Mouse (Mus musculus): ENCODE measurements around the gene Atp6v1a.

Atp6v1a gene

DNA sequence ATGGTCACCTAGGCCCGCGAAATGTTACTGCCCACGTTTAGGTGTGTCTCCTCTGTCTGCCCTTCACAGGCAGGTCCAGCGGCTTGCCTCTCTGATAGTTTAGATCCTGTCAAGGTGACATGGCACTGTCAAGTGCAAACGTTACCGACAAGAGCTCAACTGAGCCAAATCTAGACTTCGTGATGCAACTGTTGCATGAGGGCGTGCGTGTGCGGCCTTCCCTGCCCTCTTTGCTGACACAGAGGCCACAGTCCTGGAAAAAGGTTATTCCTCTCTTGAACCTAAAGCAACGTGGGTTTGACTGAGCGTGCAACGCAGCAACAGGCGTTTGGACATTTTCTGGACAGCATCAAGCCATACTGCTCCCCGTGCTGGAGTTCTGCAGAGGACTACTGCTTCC, 78.2 kb downstream of the Atp6v1a start:
- no peak for DNase-seq (ENCODE audit: low spot score)

DNA sequence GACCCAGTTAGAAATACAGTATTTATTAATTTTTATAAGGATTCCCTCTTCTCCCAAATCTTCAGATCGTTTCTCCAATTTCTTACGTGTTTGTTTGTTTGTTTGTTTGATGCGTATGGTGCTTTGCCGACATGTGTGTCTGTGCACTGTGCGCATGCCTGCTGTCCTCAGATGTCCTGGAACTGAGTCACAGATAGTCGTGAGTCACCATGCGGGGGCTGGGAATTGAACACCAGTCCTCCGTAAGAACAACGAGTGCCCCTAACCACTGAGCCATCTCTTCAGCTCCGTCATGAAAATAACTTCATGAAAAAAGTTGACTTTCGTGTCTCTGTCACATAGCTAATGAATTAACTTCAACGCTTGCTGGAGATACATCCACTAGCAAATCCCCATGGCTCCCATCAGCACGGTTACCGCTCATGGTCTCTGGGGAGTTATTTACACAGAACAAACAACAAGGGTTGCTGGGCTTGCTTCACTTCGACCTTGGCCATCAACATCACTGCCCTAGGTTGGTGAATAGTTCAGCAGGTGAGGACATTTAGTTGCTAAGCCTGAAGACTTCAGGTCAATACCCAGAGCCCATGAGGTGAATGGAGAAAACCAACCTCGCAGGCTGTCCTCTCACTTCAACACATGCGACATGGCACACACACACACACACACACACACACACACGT, 78.8 kb downstream of the Atp6v1a start:
- DNase-seq (ENCODE audit: low spot score), result no peak

- DNase-seq (ENCODE audit: low spot score), result peak; percentile 78
Observed at GRCm38 (mm10) chr16:44058745-44059144, 80.8 kb downstream of the Atp6v1a start.

DNA sequence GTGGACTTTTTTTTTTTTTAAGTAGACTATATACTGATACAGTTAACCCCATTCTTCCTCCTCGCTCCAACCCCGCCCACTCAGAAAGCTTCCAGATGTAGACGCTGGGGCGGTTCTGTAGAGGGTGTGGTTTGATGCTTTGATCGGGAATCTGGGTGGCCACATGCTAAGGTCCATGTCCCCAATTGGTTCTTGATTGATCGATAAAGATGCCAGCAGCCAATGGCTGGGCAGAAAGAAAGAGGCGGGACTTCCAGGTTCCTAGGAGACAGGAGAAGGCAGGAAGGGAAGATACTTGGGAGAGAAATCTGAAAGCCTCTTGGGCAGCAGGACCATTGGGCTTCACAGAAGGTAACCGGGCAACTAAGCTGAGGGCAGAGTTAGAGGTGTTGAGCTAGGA, 83.7 kb downstream of the Atp6v1a start:
- DNase-seq (ENCODE audit: low spot score), result no peak

GRCm38 (mm10) chr16:44053265-44053664, 86.2 kb downstream of the Atp6v1a start:
- DNase-seq (ENCODE audit: low spot score), result no peak

DNA sequence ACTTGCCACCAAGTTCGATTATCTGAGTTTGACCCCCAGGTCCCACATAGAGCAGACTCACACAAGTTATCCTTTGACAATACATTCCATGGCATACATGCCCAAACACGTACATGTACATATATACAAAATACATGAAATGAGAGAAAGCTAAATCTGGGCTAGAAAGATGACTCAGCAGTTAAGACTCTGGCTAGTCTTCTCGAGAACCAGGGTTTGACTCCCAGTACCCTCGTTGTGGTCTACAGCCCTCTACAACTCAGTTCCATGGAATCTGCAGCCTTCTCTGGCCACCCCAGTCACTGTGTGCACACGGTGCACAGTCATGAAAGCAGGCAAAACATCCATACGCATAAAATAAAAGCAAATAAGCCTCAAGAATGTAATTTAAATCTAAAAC, 87.1 kb downstream of the Atp6v1a start:
- no peak for DNase-seq (ENCODE audit: low spot score)

DNA sequence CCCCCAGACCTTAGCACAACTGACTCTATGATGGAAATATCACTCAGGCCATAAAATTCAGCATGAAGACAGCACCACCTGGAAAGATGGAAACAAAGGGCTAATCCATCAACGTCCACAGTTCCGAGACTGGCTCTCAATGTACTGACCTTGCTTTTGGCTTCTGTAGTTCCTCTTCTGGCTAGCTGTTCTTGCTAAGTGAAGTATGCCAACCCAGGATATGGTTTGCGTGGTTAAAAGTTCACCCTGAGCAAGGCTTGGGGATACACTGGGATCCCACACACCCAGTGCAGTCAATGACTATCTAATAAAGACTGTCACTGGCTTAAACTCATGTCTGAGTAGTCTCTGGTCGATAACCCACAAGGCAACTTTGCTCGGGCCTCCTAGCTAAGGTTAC, 89.4 kb downstream of the Atp6v1a start:
- DNase-seq (ENCODE audit: low spot score), result no peak

DNA sequence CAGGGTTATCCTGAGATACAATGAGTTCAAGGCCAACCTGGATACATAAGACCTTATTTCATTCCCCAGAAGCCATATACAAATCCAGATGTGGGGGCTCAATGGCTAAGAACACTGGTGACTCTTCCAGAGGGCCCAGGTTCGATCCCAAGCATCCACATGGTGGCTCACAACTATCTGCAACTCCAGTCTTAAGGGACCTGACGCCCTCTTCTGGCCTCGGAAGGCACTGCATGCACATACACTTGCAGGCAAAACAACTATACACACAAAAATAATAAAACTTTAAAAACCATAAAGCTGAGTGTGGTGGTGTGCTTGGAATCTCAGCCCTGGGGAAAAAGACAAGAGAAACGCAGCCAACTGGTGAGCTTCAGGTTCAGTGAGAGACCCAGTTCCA, 100.4 kb downstream of the Atp6v1a start:
- no peak for DNase-seq (ENCODE audit: low spot score)

All from ovary, postnatal 14 days (tissue).